Mouse (Mus musculus) mammary gland, adult 2 months (tissue): ENCODE results near the gene Abhd10. TPM values are rescaled to one million over a fixed set of nuclear protein-coding genes. Genes with fewer than 3 reads are reported as not detected.

ENCODE experiments used
- polyA plus RNA-seq: library from polyadenylated mRNA; depleted of rRNA; stranded (reverse); fragments of >200 nt; gene quantifications from 2 replicates; pipeline ENCODE4 v1.2.3, GENCODE M21; 2012; ENCODE audit warnings: low replicate concordance; rRNA removed

The Abhd10 gene
- 2.6 and 7.8 TPM in 2 replicates for polyA plus RNA-seq

GRCm38 (mm10) chr16:45742615-45743476 lies at the start of gene Abhd10:
TSS of gene Abhd10 (minus strand) at chr16:45742955.

GRCm38 (mm10) chr16:45724061-45724741 lies 18.6 kb downstream of the Abhd10 start, which contains the start of gene Tagln3:
TSS of gene Tagln3 (minus strand) at chr16:45724608.

GRCm38 (mm10) chr16:45693558-45693957 lies 49.2 kb downstream of the Abhd10 start, which contains the start of gene Tmprss7:
TSS of gene Tmprss7 (minus strand) at chr16:45693658.

Other genes with a start within 250 kb of the Abhd10 start
- gene Gm609, start 250.0 kb downstream of the Abhd10 start, polyA plus RNA-seq, result 0.11 TPM in 1 of 2 replicates, not detected in the other
- not detected in 2 replicates for gene Gm17783, start 210.9 kb downstream of the Abhd10 start, polyA plus RNA-seq
- gene Slc9c1, start 207.6 kb downstream of the Abhd10 start, polyA plus RNA-seq, result not detected in 2 replicates
- gene Gcsam, start 132.6 kb downstream of the Abhd10 start, polyA plus RNA-seq, result 0.72 and 1.1 TPM in 2 replicates
- gene BC016579, start 88.9 kb downstream of the Abhd10 start, polyA plus RNA-seq, result 0.11 TPM in 1 of 2 replicates, not detected in the other
- gene Tmprss7, start 49.3 kb downstream of the Abhd10 start, polyA plus RNA-seq, result 0.04 TPM in 1 of 2 replicates, not detected in the other
- gene Tagln3, start 18.3 kb downstream of the Abhd10 start, polyA plus RNA-seq, result 0.57 and 0.62 TPM in 2 replicates
- gene Phldb2, start 210.6 kb upstream of the Abhd10 start, polyA plus RNA-seq, result 6.9 and 8.9 TPM in 2 replicates